Mouse (Mus musculus): ENCODE results near the gene Rasal3.
A peak's percentile ranks its signal among the peaks of the same experiment; 100 is the strongest.

The Rasal3 gene

GRCm38 (mm10) chr17:32403417-32403816, at the start of gene Rasal3:
TSS of gene Rasal3 (minus strand) at chr17:32403583.
- DNase-seq (ENCODE audit: low read depth in 2 of 2, low spot score in 2 of 2), result peak; percentile 63 to 71

- no peak for DNase-seq (ENCODE audit: low read depth in 2 of 2, low spot score in 2 of 2)
Measured at GRCm38 (mm10) chr17:32452482-32452881, 49.1 kb upstream of the Rasal3 start, which contains the start of gene Cyp4f39. TSS of gene Cyp4f39 (plus strand) at chr17:32452723.

GRCm38 (mm10) chr17:32450844-32451537, 47.6 kb upstream of the Rasal3 start:
- DNase-seq (ENCODE audit: low read depth in 2 of 2, low spot score in 2 of 2), result no peak

GRCm38 (mm10) chr17:32449042-32449441, 45.7 kb upstream of the Rasal3 start:
- DNase-seq (ENCODE audit: low read depth in 2 of 2, low spot score in 2 of 2), result no peak

GRCm38 (mm10) chr17:32447195-32447594, 43.8 kb upstream of the Rasal3 start:
- DNase-seq (ENCODE audit: low read depth in 2 of 2, low spot score in 2 of 2), result no peak

GRCm38 (mm10) chr17:32445016-32445415, 41.6 kb upstream of the Rasal3 start:
- no peak for DNase-seq (ENCODE audit: low read depth in 2 of 2, low spot score in 2 of 2)

GRCm38 (mm10) chr17:32443245-32443644, 39.9 kb upstream of the Rasal3 start:
- no peak for DNase-seq (ENCODE audit: low read depth in 2 of 2, low spot score in 2 of 2)

GRCm38 (mm10) chr17:32437106-32437505, 33.7 kb upstream of the Rasal3 start:
- DNase-seq (ENCODE audit: low read depth in 2 of 2, low spot score in 2 of 2), result no peak

- no peak for DNase-seq (ENCODE audit: low read depth in 2 of 2, low spot score in 2 of 2)
Measured at GRCm38 (mm10) chr17:32435151-32435550, 31.8 kb upstream of the Rasal3 start.

GRCm38 (mm10) chr17:32434324-32434723, 30.9 kb upstream of the Rasal3 start:
- DNase-seq (ENCODE audit: low read depth in 2 of 2, low spot score in 2 of 2), result no peak

- DNase-seq (ENCODE audit: low read depth in 2 of 2, low spot score in 2 of 2), result peak in 1 of 2 experiments; percentile 26
Measured at GRCm38 (mm10) chr17:32431972-32432371, 28.6 kb upstream of the Rasal3 start.

- DNase-seq (ENCODE audit: low read depth in 2 of 2, low spot score in 2 of 2), result no peak
Measured at GRCm38 (mm10) chr17:32426610-32427009, 23.2 kb upstream of the Rasal3 start.

GRCm38 (mm10) chr17:32424034-32424433, 20.7 kb upstream of the Rasal3 start, which contains the start of gene Pglyrp2:
TSS of gene Pglyrp2 (minus strand) at chr17:32424167.
- peak; percentile 37 to 67 for DNase-seq (ENCODE audit: low read depth in 2 of 2, low spot score in 2 of 2)

- DNase-seq (ENCODE audit: low read depth in 2 of 2, low spot score in 2 of 2), result no peak
Measured at GRCm38 (mm10) chr17:32420781-32421180, 17.4 kb upstream of the Rasal3 start.

- DNase-seq (ENCODE audit: low read depth in 2 of 2, low spot score in 2 of 2), result no peak
Measured at GRCm38 (mm10) chr17:32419989-32420388, 16.6 kb upstream of the Rasal3 start.

GRCm38 (mm10) chr17:32416771-32417170, 13.4 kb upstream of the Rasal3 start:
- DNase-seq (ENCODE audit: low read depth in 2 of 2, low spot score in 2 of 2), result no peak

- no peak for DNase-seq (ENCODE audit: low read depth in 2 of 2, low spot score in 2 of 2)
Measured at GRCm38 (mm10) chr17:32415417-32416020, 12.1 kb upstream of the Rasal3 start.

- no peak for DNase-seq (ENCODE audit: low read depth in 2 of 2, low spot score in 2 of 2)
Measured at GRCm38 (mm10) chr17:32411898-32412297, 8.5 kb upstream of the Rasal3 start.

- DNase-seq (ENCODE audit: low read depth in 2 of 2, low spot score in 2 of 2), result peak; percentile 66 to 71
Measured at GRCm38 (mm10) chr17:32402779-32403157, 615 bp downstream of the Rasal3 start.

- no peak for DNase-seq (ENCODE audit: low read depth in 2 of 2, low spot score in 2 of 2)
Measured at GRCm38 (mm10) chr17:32402011-32402778, 1.2 kb downstream of the Rasal3 start.

- no peak for DNase-seq (ENCODE audit: low read depth in 2 of 2, low spot score in 2 of 2)
Measured at GRCm38 (mm10) chr17:32396266-32396665, 7.1 kb downstream of the Rasal3 start.

- no peak for DNase-seq (ENCODE audit: low read depth in 2 of 2, low spot score in 2 of 2)
Measured at GRCm38 (mm10) chr17:32393944-32394343, 9.4 kb downstream of the Rasal3 start.

Measured in CD8-positive naive resting alpha-beta T cell, adult 2 months (primary cell).